Mouse (Mus musculus): Measurements from ENCODE around the gene Hacd2. TPM values are rescaled to one million over a fixed set of nuclear protein-coding genes. Genes with fewer than 3 reads are reported as not detected.

Hacd2 gene
- polyA plus RNA-seq, 1 experiment from 2014 or later = 27.2 TPM

DNA sequence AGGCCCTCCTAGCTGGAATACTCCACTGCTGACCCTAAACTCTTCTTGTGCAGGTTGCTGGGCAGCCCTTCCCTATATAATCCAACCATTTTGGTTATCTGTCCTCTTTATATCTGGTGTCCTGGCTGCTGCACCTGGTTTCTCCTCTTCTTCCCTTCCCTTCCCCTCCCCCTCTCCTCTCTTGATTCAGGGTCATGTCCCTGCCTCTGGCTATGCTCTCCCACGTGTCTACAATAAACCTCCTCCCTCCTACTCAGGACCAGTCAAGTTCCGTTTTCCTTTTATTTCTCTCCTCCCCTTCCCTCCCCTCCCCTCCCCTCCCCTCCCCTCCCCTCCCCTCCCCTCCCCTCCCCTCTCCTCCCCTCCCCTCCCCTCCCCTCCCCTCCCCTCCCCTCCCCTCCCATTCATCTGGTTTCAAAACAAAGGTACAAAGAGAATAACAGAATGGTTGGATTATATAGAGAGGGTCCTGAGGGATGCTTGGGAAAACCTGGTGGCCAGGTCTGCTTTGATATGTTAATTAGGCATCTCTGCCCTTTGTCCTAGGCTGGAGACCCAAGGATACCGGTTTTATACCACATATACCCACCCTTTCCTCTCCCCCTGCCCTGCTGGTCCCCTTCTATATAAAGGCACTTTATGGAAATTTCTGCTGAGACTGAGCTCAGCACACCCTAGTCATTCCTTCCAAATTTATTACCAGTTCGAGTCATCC, 16.3 kb downstream of the Hacd2 start:
- Histone ChIP-seq H3K9me3 (ENCODE audit: control insufficient read depth, low read length) (no peaks in the 10 kb centered on the region), H3K27ac (ENCODE audit: low read depth, low read length) (peak overlapping the region; percentile 22; the same call in 1 of the 2 replicates), H3K9ac (ENCODE audit: low read length) (no peak overlapping the region), H3K36me3 (ENCODE audit: control insufficient read depth, insufficient read depth, low read length) (no peaks in the 10 kb centered on the region; the same call in 1 of the 2 replicates), H3K4me3 (ENCODE audit: low read depth, low read length) (no peak overlapping the region), H3K27me3 (ENCODE audit: control insufficient read depth, insufficient read depth, low read length) (no peaks in the 10 kb centered on the region), H3K4me2 (no peak overlapping the region), H3K4me1 (ENCODE audit: control insufficient read depth, insufficient read depth, low read length) (peaks cover 7% of the 10 kb centered on the region)
- 26% methylated on average over 4 of the region's 4 CpGs for WGBS
- DNase-seq (ENCODE audit: low spot score, missing footprints) (no peak), ATAC-seq (ENCODE audit: low FRiP score) (0 out of 2 replicates have a peak, but pooled peaks have one; percentile 24)

DNA sequence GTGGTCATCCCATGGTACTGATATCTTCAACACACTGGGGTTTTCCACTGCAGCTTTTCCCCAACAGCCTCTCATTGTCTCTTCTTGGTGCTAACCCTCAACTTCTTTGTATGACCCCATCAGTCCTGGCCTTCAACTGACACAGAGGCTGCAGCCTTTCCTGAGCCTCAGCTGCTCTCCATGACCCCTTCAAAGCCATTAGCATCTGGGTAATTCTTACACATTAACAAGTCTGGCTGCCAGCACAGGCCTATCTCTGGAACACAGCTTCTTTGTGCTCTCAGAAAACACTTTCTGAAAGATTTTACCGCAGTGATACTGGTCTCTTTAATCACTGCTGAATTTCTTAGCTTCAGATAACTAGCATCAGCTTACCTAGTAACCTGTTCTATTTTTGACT, 17.9 kb downstream of the Hacd2 start:
- no peak overlapping the region for H3K4me3 ChIP-seq (ENCODE audit: low read depth, low read length)
- H3K36me3 ChIP-seq (ENCODE audit: control insufficient read depth, insufficient read depth, low read length) = no peaks in the 10 kb centered on the region; the same call in 1 of the 2 replicates
- no peak overlapping the region for H3K4me2 ChIP-seq
- peaks cover 7% of the 10 kb centered on the region for H3K4me1 ChIP-seq (ENCODE audit: control insufficient read depth, insufficient read depth, low read length)
- no peak for ATAC-seq (ENCODE audit: low FRiP score)
- H3K9ac ChIP-seq (ENCODE audit: low read length) = no peak overlapping the region
- WGBS = 82% methylated on average over 1 of the region's 1 CpGs
- no peaks in the 10 kb centered on the region for H3K9me3 ChIP-seq (ENCODE audit: control insufficient read depth, low read length)
- no peak overlapping the region for H3K27ac ChIP-seq (ENCODE audit: low read depth, low read length)
- DNase-seq (ENCODE audit: low spot score, missing footprints) = no peak
- H3K27me3 ChIP-seq (ENCODE audit: control insufficient read depth, insufficient read depth, low read length) = no peaks in the 10 kb centered on the region

DNA sequence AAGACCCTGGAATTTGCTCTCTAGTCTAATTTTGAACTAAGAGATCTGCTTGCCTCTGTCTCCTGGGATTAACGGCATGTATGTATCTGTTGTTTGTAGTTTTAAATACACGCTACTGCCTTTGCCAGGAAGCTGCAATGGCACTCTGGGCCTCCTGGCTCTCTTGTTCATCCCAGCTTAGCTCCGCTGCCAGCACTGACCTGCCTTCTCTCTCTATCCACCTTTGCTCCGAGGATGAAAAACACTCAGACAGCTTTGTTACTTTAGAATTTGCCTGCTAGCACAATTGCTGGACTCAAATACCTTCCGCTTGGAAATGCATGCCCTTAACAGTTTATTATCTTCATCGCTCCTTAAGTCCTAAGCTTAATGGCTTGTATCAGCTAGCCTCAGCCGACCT, 18.8 kb downstream of the Hacd2 start:
- WGBS = 84% methylated on average over 7 of the region's 7 CpGs
- no peaks in the 10 kb centered on the region; the same call in 1 of the 2 replicates for H3K36me3 ChIP-seq (ENCODE audit: control insufficient read depth, insufficient read depth, low read length)

DNA sequence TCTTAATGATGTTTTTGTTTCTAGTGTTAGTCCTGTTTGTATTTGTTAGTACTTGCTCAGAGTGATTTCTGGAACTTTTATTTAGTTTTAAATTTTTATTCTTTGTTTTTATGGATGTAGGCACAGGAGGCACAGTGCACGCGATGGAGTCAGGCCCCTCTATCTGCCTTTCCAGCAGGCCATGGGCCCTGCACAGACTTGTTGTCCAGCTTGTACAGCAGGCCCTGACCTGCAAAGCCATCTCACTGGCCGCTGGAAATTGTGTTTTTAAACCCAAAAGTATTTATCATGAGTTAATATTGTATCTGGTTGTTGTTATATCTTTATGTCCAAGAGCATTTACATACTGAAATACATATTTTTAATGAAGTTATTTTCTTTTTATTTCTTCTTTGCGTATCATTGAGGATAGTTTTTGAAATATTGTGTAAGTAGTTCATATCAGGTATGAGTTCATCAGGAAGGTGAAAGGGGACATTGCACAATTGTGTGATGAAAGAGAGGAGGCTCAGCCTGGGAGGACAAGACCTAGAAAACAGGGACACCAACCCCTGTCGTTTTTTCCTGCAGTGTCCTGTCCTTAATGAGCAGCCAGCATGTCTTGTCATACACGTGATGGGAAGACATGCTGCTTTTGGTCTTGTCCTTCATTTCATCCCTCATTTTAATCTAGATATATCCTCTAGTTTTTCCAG, 24.0 kb downstream of the Hacd2 start:
- no peaks in the 10 kb centered on the region for H3K36me3 ChIP-seq (ENCODE audit: control insufficient read depth, insufficient read depth, low read length)
- H3K4me1 ChIP-seq (ENCODE audit: control insufficient read depth, insufficient read depth, low read length) = no peaks in the 10 kb centered on the region; the same call in 1 of the 2 replicates
- WGBS = 88% methylated on average over 6 of the region's 6 CpGs
- H3K4me3 ChIP-seq (ENCODE audit: low read depth, low read length) = no peak overlapping the region
- H3K4me2 ChIP-seq = no peak overlapping the region
- DNase-seq (ENCODE audit: low spot score, missing footprints) (peak; percentile 21), ATAC-seq (ENCODE audit: low FRiP score) (no peak)
- H3K27ac ChIP-seq (ENCODE audit: low read depth, low read length) = no peak overlapping the region
- no peak overlapping the region for H3K9ac ChIP-seq (ENCODE audit: low read length)
- H3K27me3 ChIP-seq (ENCODE audit: control insufficient read depth, insufficient read depth, low read length) = no peaks in the 10 kb centered on the region; the same call in 1 of the 2 replicates
- H3K9me3 ChIP-seq (ENCODE audit: control insufficient read depth, low read length) = no peaks in the 10 kb centered on the region

More for the DNA sequence above, 18.8 kb downstream of the Hacd2 start:
- Histone ChIP-seq H3K4me1 (ENCODE audit: control insufficient read depth, insufficient read depth, low read length) (peaks cover 7% of the 10 kb centered on the region), H3K9me3 (ENCODE audit: control insufficient read depth, low read length) (no peaks in the 10 kb centered on the region), H3K27ac (ENCODE audit: low read depth, low read length) (no peak overlapping the region), H3K27me3 (ENCODE audit: control insufficient read depth, insufficient read depth, low read length) (no peaks in the 10 kb centered on the region), H3K9ac (ENCODE audit: low read length) (no peak overlapping the region), H3K4me2 (no peak overlapping the region), H3K4me3 (ENCODE audit: low read depth, low read length) (no peak overlapping the region)
- no peak for DNase-seq (ENCODE audit: low spot score, missing footprints)
- no peak for ATAC-seq (ENCODE audit: low FRiP score)

DNA sequence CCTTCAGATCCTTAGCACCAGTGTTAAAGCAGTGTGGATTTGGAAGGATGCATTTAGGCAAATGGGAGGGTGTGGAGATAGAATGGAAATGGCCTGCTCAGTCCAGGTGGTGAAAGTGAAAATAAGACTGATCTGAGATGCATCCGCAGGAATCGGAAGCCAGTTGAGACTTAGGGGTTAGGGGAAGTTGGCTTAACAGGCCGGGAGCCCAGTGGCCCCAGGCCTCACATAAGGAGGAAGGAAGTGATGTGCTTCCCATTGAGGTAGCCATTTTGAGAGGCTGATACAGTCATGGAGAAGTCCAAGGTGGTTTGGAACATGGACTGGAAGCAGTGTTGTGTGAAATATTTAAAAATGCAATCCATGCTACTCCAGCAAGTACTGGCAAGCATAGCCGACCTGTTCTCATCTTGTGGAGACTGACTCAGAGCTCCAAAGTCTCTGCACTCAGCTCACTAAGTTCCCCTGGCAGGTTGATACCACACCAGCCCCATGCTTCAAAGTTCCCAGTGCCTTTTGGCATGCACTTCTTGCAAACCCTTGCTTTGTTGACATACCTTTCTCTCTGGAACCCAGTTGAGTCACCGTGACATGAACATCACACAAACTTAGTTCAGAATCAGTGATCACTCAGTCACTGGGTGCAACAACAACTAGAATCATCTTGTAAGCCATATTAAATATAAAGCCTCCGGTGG, 25.2 kb downstream of the Hacd2 start:
- DNase-seq (ENCODE audit: low spot score, missing footprints) = peak; percentile 78
- H3K27me3 ChIP-seq (ENCODE audit: control insufficient read depth, insufficient read depth, low read length) = no peaks in the 10 kb centered on the region; the same call in 1 of the 2 replicates
- H3K4me1 ChIP-seq (ENCODE audit: control insufficient read depth, insufficient read depth, low read length) = no peaks in the 10 kb centered on the region; the same call in 1 of the 2 replicates
- no peaks in the 10 kb centered on the region for H3K36me3 ChIP-seq (ENCODE audit: control insufficient read depth, insufficient read depth, low read length)
- H3K4me3 ChIP-seq (ENCODE audit: low read depth, low read length) = no peak overlapping the region
- H3K4me2 ChIP-seq = no peak overlapping the region
- H3K9ac ChIP-seq (ENCODE audit: low read length) = no peak overlapping the region
- H3K27ac ChIP-seq (ENCODE audit: low read depth, low read length) = no peak overlapping the region
- WGBS = 90% methylated on average over 6 of the region's 6 CpGs
- H3K9me3 ChIP-seq (ENCODE audit: control insufficient read depth, low read length) = no peaks in the 10 kb centered on the region
- no peak for ATAC-seq (ENCODE audit: low FRiP score)

DNA sequence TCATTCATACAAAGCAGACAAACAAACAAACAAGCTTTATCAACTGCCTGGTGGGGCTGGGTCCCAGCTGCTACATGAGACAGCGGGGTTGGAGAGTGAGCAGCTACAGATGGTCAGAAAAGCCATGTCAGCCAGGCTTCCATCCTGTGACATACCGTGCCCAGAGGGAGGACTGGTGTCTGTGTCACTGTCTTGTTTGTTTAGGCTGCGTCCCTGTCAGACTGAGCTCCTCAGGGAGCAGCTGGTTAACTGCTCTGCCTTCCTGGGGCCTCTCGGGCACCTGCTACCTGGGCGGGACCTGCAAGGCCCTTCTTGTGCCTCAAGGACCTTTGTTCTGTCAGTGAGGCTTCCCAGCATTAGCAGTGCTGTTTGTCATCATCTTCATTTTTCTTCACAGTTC, 28.8 kb downstream of the Hacd2 start:
- no peaks in the 10 kb centered on the region for H3K9me3 ChIP-seq (ENCODE audit: control insufficient read depth, low read length)
- no peak overlapping the region for H3K4me2 ChIP-seq
- no peaks in the 10 kb centered on the region; the same call in 1 of the 2 replicates for H3K4me1 ChIP-seq (ENCODE audit: control insufficient read depth, insufficient read depth, low read length)
- peak; percentile 66; the same call in 1 of the 2 replicates for ATAC-seq (ENCODE audit: low FRiP score)
- H3K27me3 ChIP-seq (ENCODE audit: control insufficient read depth, insufficient read depth, low read length) = no peaks in the 10 kb centered on the region; the same call in 1 of the 2 replicates
- WGBS = 70% methylated on average over 5 of the region's 5 CpGs
- peak; percentile 81 for DNase-seq (ENCODE audit: low spot score, missing footprints)
- no peak overlapping the region for H3K4me3 ChIP-seq (ENCODE audit: low read depth, low read length)
- H3K27ac ChIP-seq (ENCODE audit: low read depth, low read length) = no peak overlapping the region; the same call in 1 of the 2 replicates
- no peak overlapping the region for H3K9ac ChIP-seq (ENCODE audit: low read length)
- no peaks in the 10 kb centered on the region for H3K36me3 ChIP-seq (ENCODE audit: control insufficient read depth, insufficient read depth, low read length)

DNA sequence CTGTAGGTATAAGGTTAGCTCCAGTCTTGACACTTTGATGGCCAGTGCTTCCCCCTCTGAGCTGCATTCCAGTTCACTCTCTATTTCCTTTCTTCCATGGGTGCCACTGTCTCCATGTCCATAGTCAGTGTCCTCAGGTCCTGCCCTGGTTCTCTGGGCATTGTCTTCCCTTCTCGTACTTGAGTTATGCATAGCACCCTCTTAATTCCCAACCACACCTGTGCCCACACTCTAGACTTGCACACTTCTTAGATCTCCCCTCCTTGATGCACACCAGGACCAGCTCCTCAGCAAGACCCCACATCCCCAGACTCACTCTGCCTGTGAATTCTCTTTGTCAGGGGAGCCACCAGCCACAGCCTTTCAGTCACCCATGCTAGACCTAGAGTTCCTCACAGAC, 30.0 kb downstream of the Hacd2 start:
- no peaks in the 10 kb centered on the region for H3K36me3 ChIP-seq (ENCODE audit: control insufficient read depth, insufficient read depth, low read length)
- no peak overlapping the region for H3K4me3 ChIP-seq (ENCODE audit: low read depth, low read length)
- H3K9me3 ChIP-seq (ENCODE audit: control insufficient read depth, low read length) = no peaks in the 10 kb centered on the region
- DNase-seq (ENCODE audit: low spot score, missing footprints) (peak; percentile 74), ATAC-seq (ENCODE audit: low FRiP score) (no peak)
- no peaks in the 10 kb centered on the region for H3K27me3 ChIP-seq (ENCODE audit: control insufficient read depth, insufficient read depth, low read length)
- H3K27ac ChIP-seq (ENCODE audit: low read depth, low read length) = no peak overlapping the region
- WGBS = 96% methylated on average over 1 of the region's 1 CpGs
- no peak overlapping the region for H3K9ac ChIP-seq (ENCODE audit: low read length)
- H3K4me2 ChIP-seq = no peak overlapping the region
- no peaks in the 10 kb centered on the region; the same call in 1 of the 2 replicates for H3K4me1 ChIP-seq (ENCODE audit: control insufficient read depth, insufficient read depth, low read length)

DNA sequence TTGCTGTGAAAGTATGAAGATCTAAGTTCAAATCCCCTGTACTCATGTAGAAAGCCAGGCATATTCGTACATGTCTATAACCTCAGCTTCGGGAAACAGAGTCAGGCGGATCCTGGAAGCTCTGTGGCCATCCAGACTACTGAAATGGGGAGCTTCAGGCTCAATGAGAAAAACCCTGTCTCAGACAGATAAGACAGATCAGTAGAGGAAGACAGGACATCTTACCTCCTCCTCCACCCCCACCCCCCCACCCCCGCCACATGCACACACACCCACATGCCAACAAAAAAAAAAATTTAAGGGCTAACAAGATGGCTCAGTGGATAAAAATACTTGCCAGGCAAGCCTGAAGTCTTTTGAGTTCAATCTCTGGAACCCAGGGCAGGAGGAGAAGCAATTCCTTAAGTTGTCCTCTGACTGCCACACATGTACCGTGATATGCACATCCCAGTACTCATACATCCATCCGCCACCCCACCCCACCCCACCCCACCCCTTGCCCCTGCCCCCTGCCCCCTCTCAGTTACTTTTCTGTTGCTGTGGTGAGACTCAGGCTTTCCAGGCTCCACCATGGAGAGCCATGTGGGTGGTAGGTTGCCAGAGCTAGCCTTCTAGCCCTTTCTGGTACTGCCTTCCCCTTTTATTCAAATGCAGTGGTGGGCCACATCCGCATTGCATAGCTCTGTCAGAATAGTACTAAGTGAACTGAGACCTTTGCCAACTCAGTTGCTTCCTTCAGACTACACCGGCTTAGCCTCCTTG, 32.4 kb downstream of the Hacd2 start:
- Histone ChIP-seq H3K27ac (ENCODE audit: low read depth, low read length) (no peak overlapping the region), H3K4me1 (ENCODE audit: control insufficient read depth, insufficient read depth, low read length) (no peaks in the 10 kb centered on the region; the same call in 1 of the 2 replicates), H3K9ac (ENCODE audit: low read length) (no peak overlapping the region), H3K4me2 (no peak overlapping the region), H3K9me3 (ENCODE audit: control insufficient read depth, low read length) (no peaks in the 10 kb centered on the region), H3K36me3 (ENCODE audit: control insufficient read depth, insufficient read depth, low read length) (no peaks in the 10 kb centered on the region), H3K27me3 (ENCODE audit: control insufficient read depth, insufficient read depth, low read length) (no peaks in the 10 kb centered on the region), H3K4me3 (ENCODE audit: low read depth, low read length) (no peak overlapping the region)
- 88% methylated on average over 8 of the region's 8 CpGs for WGBS
- DNase-seq (ENCODE audit: low spot score, missing footprints) = no peak
- no peak for ATAC-seq (ENCODE audit: low FRiP score)

All from midbrain, embryonic 11.5 days (tissue).